Mouse (Mus musculus) right cerebral cortex, adult 2 months (tissue): Measurements from ENCODE around the gene Ficd.

Source experiments
- DNase-seq, 2 experiments: peaks; one replicate each; pipeline ENCODE4 v3.0.0; 2021 to 2022; ENCODE audit warnings: low spot score in 2 of 2

Ficd gene

DNA sequence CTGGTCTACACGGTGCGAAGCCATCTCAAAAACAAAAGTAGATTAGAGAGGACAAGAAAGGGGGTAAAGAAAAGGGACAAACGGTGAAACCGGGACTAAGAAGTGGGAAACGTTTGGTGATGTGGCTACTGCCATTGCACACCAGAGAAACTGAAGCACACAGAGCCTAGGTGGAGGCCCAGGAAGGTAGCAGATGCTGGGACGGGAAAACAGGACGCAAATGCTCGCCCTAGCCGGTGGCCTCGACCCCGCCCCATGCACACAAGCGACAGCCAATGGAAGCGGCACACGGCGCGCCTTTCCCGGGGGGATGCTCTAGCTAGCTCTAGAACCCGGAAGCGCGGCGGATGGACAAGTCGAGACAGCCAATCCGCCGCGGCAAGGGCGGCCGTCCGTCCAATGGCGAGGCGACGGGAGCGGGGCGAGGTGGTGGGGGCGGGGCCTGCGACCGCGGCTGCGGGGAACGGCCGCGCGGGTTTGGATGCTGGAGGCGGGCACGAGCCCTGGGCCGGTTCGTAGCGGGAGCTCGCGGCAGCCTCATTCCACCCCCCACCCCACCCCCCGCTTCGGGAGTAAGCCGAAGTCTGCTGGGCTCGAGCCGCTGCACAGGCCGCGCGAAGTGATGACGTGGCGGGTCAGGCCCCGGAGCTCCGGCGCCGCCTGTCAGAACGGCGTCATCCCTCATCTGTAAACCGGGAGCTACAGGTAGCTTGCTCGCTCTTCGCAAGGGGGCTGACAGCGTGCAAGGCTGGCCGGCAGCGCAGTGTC, at the start of gene Ficd:
TSS of gene Ficd (plus strand) at position 459 of the 768 bp plus-strand sequence.
- DNase-seq, result peak; percentile 89 to 91

DNA sequence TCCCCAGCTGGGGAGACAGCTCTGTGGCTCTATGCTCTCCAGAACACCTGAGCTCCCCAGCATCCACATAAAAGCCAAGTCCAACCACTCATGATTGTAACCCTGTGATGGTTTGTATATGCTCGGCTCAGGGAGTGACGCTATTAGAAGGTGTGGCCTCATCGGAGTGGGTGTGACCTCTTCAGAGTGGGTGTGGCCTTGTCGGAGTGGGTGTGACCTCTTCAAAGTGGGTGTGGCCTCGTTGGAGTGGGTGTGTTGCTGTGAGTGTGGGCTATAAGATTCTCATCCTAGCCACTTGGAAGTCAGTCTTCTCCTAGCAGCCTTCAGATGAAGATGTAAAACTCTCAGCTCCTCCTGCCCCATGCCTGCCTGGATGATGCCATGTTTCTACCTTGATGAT, 48.1 kb upstream of the Ficd start:
- no peak for DNase-seq

GRCm38 (mm10) chr5:113690069-113690548, 45.5 kb upstream of the Ficd start:
- no peak for DNase-seq

- no peak for DNase-seq
These were observed 44.7 kb upstream of the Ficd start for GRCm38 (mm10) chr5:113690866-113691265.

DNA sequence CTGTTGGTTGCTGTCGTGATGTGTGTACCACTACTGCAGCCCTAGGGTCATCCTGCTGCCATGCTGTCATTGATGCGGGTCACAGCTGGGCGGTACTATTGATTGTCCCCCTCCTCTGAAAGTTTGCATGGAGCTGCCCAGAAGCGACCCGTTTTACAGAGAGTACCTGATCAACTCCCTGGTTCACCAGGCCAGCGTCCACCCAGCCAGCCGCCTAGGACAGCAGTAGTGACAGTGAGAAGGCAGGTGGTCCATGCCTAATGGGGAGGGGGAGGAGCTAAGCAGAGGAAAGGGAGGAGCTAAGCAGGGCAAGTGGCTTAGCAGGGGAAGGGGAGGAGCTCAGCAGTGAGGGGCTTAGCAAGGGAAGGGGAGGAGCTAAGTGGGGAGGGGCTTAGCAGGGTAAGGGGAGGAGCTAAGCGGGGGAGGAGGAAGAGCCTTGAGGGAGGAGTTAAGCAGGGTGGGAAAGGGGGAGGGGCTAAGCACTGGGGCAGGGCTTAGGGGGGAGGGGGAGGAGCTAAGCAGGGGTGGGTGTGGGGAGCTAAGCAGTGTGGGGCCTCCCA, 42.3 kb upstream of the Ficd start:
- DNase-seq, result no peak

DNA sequence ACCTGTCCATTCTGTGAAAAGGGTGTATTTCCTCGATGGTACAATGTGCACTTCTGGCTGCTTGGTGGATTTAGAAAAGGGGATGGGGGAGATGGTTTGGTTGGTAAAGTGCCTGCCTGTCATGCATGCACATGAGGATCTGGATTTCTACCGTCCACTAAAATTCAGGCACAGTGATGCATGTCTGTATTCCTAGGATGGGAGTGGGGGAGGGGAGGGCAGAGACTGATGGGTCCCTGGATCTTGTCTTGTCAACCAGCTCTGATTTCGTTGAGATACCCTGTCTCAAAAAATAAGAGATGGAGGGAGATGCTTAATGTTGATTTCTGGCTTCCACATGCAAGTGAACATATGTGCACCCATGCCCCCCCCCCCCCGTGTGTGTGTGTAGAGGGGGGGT, 41.6 kb upstream of the Ficd start:
- no peak for DNase-seq

DNA sequence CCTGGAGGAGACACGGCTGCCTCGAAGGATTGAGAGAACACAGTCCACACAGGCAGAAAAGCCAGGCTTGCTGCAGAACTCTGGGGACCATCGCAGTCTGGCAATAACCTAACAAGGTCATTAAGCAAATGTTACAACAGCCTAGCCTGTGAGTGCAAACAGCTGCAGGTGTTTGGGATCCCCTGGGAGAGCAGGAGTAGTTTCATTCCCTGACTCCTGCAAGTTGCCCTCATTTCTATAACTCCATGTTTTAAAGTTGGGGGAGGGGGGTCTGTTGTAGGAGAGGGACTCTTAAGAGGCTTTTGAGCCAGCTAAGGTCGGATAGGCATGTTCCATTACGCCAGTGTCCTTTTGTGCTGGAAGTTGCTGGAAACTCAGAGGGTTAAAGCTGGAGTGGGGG, 41.2 kb upstream of the Ficd start:
- no peak for DNase-seq

GRCm38 (mm10) chr5:113700388-113701023, 35.1 kb upstream of the Ficd start:
- DNase-seq, result no peak

DNA sequence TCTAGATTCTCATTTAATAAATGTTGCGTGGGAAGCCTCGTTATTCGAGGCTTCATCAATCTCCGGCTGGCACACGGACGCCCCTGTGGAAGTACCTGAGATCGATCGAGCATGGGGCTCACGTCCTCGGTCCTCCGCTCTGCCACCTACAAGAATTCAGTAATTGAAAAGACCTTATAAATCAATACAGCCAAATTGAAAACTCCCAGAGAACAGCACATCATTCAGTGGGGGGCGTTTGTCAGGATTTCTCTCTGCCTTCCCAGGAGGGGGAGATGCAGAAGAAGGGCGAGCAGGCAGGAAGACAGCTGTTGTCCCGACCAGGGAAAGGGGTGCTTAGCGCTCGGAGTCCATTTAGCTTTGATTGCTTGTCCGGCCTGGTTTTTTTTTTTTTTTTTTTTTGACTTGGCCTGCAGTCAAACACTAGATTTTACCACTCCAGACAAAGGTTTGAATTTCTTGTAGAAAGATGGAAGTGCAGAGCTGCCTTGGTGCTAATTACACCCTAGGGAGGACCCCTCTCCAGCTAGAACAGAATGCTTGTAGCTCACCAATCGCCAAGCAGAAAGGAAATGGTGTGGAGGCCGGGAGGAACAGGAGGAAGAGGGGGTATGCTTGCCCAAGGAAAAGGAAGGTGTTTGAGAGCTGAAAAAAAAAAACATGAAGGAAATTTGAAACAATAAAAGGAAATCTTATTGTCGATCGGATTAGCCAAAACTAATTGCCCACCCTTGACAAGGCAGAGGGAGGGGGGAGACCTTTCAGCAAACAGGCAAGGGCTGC, 31.6 kb upstream of the Ficd start:
- no peak for DNase-seq

- DNase-seq, result no peak
These were observed 22.7 kb upstream of the Ficd start for GRCm38 (mm10) chr5:113712861-113713260.

GRCm38 (mm10) chr5:113716581-113717388, 18.8 kb upstream of the Ficd start:
- DNase-seq, result peak; percentile 64 to 71

DNA sequence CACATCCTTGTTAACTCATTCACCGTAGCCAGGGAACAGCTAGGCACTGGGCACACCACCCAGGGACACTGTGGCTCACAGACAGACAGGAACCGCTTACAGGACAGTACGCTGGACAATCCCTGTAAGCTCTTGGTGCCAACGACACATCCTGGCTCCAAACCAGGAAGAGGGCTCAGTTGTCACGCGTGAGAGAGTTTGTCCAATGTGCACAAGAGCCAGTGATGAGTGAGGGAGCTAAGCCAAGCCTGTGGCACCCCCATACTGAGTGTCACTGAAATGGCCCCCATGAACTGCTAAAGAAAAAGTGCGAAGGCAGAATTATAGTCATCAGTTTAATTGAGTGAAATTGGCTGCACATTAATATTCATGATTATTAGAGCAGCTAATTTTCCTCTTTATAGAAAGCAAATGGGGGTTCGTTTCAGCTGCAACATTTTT, 16.4 kb upstream of the Ficd start:
- no peak for DNase-seq

DNA sequence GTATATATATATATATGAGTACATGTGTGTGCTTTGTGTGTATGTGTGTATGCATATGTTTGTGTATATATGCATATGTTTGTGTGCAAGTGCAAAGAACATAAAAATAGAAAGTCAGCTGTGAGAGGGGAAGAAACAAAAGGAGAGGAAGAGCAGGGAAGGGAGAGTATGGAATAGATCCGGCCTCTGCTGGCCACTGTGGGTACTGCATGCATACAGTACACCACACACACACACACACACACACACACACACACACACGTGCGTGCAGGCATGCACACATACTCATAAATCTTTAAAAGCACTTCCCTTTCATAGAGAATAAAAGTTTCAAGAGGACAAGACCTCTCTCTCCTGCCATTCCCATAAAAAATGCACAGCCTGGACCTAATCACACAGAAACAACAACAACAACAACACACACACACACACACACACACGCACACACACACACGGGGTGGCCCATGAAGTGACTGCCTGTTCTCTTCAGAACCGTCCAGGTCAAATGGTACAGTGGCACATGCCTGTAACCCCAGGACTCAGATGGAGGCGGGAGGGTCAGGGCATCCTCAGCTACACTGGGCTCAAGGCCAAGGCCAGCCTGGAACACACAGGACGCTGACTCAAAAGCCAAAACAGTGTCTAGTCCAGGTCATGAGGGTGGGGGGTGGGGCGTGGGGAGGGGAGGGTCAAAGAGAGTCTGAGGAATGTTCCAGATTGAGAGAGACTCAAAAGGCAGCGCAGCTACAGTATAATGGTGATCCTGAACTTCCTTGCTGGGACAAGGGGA, 13.2 kb upstream of the Ficd start:
- DNase-seq, result no peak

DNA sequence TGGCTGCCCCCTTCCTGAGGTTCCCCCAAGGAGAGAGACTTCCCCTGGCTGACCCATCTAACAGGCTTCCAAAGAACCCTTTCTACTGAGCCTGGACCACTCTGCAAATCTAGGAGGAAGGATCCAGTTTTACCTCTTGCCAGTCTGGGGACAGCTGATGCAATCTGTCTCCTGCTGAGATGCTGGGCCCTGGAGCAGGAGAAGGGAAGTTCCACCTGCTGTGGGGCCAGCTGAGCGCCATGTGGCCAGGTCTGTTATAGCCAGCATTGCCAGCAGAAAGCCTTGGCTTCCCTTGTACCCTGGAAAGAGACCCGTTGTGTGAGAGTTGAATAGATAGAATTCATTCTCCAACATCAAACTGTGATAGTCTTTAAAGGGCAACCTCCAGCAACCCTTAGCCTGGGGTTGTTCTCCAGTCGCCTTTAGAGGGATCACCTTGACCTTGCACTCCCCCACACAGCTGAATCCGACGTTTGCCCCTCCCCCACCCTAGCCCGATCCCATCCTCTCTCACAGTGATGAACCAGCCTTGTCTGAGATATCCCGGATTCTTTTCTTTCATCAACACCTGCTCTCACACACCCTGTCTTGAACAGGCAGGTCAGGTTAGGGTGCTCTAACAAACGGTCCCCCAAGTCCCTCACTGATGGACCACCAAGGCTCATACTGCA, 11.9 kb upstream of the Ficd start:
- peak in 1 of 2 experiments; percentile 20 for DNase-seq

GRCm38 (mm10) chr5:113724446-113724845, 11.2 kb upstream of the Ficd start, which contains the start of gene 1700069L16Rik:
TSS of gene 1700069L16Rik (minus strand) at chr5:113724772.
- peak; percentile 92 for DNase-seq

DNA sequence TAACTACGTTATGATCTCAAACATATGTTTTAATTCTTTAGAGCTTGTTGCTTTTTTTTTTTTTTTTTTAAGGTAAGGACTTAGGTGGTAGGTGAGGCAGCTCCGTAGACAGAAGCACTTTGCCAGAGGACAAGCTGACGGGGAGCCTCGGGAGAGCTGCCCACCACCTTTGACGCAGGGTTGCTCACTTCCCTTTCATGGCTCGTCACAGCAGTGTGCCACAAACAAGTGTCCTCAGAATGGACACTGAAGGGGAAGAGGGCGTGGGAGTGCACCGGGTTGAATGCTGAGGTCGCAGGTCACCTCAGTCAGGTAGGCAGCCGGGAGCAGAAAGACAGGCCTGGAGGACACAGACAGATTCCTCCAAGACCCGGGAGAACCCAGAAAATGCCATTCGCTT, 10.2 kb upstream of the Ficd start:
- DNase-seq, result no peak

GRCm38 (mm10) chr5:113726618-113727017, 9.0 kb upstream of the Ficd start:
- no peak for DNase-seq

DNA sequence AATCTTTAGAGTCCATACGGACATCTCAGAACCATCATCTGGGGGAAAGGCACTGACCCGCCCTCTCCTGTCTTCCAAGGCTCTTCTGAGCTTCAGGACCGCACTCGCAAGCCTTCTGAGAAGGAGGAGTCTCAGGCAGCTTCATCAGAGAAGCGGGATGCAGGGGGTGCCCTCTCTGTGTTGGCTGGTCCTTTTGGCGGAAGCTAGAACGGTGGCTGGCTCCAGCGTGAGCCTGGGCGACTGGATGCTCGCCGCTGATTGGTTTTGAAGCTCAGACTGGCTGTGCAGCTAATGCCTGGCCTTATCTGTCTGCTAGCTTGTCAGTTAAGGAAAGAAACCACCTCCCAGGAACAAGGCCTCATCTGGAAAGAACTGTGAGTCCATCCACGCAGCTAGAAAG, 8.4 kb upstream of the Ficd start:
- DNase-seq, result no peak

DNA sequence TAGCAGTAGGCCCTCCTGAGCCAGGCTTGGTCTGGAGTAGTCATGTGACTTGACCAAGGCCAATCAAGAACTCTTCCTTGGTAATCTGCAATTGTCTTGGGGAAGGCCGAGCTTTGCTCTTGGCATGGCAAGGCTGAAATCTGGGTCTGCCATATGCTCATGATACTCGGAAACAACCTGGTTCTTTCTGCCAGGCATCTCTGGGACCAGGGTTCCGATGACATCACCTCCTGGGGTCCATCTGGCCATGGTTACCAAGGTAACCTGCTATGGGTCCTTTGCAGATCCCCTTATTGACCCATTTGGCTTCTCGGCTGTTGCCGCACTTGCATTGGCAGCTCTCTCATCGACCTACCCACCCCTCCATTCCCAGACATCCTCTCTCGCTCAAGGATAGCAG, 7.6 kb upstream of the Ficd start:
- DNase-seq, result no peak

DNA sequence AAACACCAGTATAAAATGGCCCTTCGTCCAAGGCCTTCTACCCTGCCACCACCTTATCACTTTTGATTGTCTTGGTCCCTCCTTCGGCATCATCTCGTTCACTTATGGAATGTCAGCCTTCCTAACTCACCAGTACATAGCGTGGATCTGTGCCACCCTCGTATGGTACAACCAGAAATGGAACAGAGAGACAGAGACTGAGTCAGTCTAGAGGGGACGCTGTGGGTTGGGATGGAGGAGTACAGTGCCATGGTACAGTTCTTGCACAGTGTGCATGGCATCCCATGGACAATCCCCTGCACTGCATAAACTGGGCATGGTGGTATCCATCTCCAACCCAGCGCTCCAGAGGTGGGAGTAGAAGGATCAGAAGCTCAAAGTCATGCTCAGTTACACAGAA, 6.9 kb upstream of the Ficd start:
- DNase-seq, result no peak
